Mouse (Mus musculus): ENCODE measurements at regions not wholly inside any gene's neighbourhood (a gene's known extent, or its start where the extent isn't known, plus 50 kb on each side); places are given as distances from the start of the nearest gene placed in this dataset.

DNA sequence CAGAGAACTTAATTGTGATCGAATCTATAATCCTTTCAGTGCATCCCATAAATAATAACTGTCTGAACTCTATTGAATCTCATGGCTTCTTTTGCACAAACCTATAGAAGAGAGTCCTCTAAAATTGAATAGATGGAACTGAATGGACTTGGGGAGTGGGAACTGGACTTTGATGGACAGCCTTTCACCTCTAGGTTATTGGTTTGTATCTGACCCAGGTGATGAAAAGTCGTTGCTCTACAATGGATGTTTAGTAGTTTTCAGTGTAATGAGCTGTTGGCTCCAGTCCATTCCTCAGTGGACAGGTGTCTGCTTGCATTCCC lies 216.3 kb downstream of the Tmem161b start:
- 61% methylated on average over 2 of the region's 2 CpGs for WGBS
- H3K4me3 ChIP-seq (ENCODE audit: low read length), result no peak overlapping the region
- ATAC-seq, result no peak
- H3K9me3 ChIP-seq (ENCODE audit: low read length), result no peaks in the 10 kb centered on the region
- H3K4me2 ChIP-seq (ENCODE audit: low read depth, low read length), result no peak overlapping the region
- H3K27ac ChIP-seq, result no peak overlapping the region
- H3K27me3 ChIP-seq (ENCODE audit: insufficient read depth, low read length), result no peaks in the 10 kb centered on the region
- H3K9ac ChIP-seq (replicated peaks; ENCODE audit: low read length), result no peak overlapping the region
- H3K36me3 ChIP-seq (ENCODE audit: insufficient read depth, low read length), result no peaks in the 10 kb centered on the region
- no peak for TF ChIP-seq CTCF (IDR thresholded peaks at IDR 0.05; ENCODE audit: low read depth)
- DNase-seq (ENCODE audit: low spot score), result no peak
- no peaks in the 10 kb centered on the region for H3K4me1 ChIP-seq (ENCODE audit: insufficient read depth, low read length)

DNA sequence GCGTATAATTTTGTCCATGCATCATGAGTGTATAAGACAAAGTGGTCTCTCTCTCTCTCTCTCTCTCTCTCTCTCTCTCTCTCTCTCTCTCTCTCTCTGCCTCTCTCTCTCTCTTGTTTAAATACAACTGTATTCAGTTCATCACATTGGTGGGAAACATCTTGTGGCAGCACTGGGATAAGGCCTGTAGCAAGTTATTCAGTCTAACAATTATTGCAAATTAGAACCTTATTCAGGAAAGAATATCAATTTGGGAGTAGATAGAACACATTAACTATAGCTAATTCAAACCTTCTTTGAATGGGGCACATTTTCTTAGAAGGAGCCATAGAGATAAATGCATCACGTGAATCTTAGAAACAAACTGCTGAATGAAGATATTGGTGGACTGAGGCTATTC lies 226.4 kb downstream of the Tmem161b start:
- Histone ChIP-seq H3K36me3 (ENCODE audit: insufficient read depth, low read length) (no peaks in the 10 kb centered on the region), H3K4me2 (ENCODE audit: low read depth, low read length) (no peak overlapping the region), H3K27me3 (ENCODE audit: insufficient read depth, low read length) (no peaks in the 10 kb centered on the region), H3K4me1 (ENCODE audit: insufficient read depth, low read length) (no peaks in the 10 kb centered on the region), H3K9ac (replicated peaks; ENCODE audit: low read length) (no peak overlapping the region), H3K9me3 (ENCODE audit: low read length) (no peaks in the 10 kb centered on the region), H3K4me3 (ENCODE audit: low read length) (no peak overlapping the region), H3K27ac (peak overlapping the region; percentile 46)
- no peak for TF ChIP-seq CTCF (IDR thresholded peaks at IDR 0.05; ENCODE audit: low read depth)
- ATAC-seq, result no peak; the same call in 1 of the 2 replicates
- peak; percentile 1 for DNase-seq (ENCODE audit: low spot score)
- WGBS, result 33% methylated on average over 2 of the region's 2 CpGs

- H3K27ac ChIP-seq, result peak overlapping the region; percentile 46
- no peak overlapping the region for H3K4me2 ChIP-seq (ENCODE audit: low read depth, low read length)
- no peaks in the 10 kb centered on the region for H3K36me3 ChIP-seq (ENCODE audit: insufficient read depth, low read length)
- H3K4me3 ChIP-seq (ENCODE audit: low read length), result no peak overlapping the region
- no peaks in the 10 kb centered on the region for H3K4me1 ChIP-seq (ENCODE audit: insufficient read depth, low read length)
- 24% methylated on average over 6 of the region's 6 CpGs for WGBS
- no peaks in the 10 kb centered on the region for H3K27me3 ChIP-seq (ENCODE audit: insufficient read depth, low read length)
- no peak for TF ChIP-seq CTCF (IDR thresholded peaks at IDR 0.05; ENCODE audit: low read depth)
- DNase-seq (ENCODE audit: low spot score) (peak; percentile 86), ATAC-seq (peak; percentile 98)
- no peaks in the 10 kb centered on the region for H3K9me3 ChIP-seq (ENCODE audit: low read length)
- H3K9ac ChIP-seq (replicated peaks; ENCODE audit: low read length), result no peak overlapping the region
Observed at GRCm38 (mm10) chr13:84449001-84449551, 227.0 kb downstream of the Tmem161b start.

Data from hindbrain, postnatal 0 days (tissue).